Mouse (Mus musculus): ENCODE results near the gene Stradb. TPM values are rescaled to one million over a fixed set of nuclear protein-coding genes. Genes with fewer than 3 reads are reported as not detected.

Gene Stradb
- total and polyA plus RNA-seq, 2 experiments from 2014 or later = 33.0 to 95.5 TPM

DNA sequence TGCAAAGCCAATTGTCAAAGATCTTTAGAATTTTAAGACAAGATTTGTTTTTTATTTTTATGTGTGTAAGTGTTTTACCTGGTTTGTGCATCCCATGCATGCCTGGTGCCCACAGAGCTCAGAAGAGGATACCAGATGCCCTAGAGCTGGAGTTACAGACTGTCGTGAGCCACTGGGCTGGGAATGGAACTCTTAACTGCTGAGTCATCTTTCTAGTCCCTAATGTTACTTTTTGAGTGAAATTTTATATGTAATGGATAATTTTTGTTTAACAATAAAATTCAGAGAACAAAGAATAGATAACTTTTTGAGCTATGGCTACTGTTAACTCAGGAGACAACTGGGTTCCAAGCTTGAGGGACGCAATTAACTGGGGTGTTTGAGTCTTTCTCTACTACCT is 13.6 kb upstream of the Stradb start:
- DNase-seq (ENCODE audit: low spot score) = no peak
- H3K4me2 ChIP-seq (ENCODE audit: low read depth, low read length) = no peak overlapping the region
- no peak for ATAC-seq
- no peak overlapping the region for H3K27ac ChIP-seq
- no peaks in the 10 kb centered on the region for H3K9me3 ChIP-seq (ENCODE audit: low read length)
- no peak overlapping the region for H3K9ac ChIP-seq (replicated peaks; ENCODE audit: low read length)
- no peaks in the 10 kb centered on the region for H3K36me3 ChIP-seq (ENCODE audit: insufficient read depth, low read length)
- H3K4me1 ChIP-seq (ENCODE audit: insufficient read depth, low read length) = no peaks in the 10 kb centered on the region
- WGBS = 80% methylated on average over 2 of the region's 2 CpGs
- no peaks in the 10 kb centered on the region for H3K27me3 ChIP-seq (ENCODE audit: insufficient read depth, low read length)
- no peak for TF ChIP-seq CTCF (IDR thresholded peaks at IDR 0.05; ENCODE audit: low read depth)
- H3K4me3 ChIP-seq (ENCODE audit: low read length) = no peak overlapping the region

DNA sequence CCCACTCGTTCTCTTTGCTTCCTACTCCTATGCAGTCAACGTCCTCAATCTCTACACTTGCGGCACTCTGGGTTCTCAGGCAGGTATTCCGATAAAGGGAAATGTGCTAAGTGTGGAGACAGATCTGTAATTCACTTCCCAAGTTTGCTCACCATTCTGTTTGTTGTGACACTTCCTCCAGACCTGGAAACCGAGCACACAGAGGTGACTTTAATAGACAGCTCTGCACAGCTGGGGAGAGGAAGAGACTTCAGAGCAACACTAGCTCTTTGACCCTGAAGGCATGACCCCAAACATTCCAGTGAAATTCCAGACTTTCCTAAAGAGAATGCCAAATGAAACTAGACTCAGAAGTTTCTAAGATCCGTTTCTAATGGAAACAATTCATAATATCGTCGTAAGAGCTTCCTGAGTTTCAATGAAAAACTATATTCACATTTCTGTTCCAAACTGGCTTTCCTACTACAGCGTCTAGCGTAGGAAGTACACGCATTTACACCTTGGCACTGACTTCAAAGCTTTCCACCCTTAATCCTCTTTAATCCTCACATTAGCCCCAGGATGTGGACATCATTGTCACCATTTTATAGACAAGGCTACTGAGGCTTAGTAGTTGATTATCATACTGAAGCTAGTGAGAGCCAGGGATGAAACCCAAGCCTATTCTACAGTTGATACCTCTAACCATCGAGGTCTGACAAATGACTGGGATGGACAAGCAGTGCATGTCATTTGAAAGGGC is 12.0 kb upstream of the Stradb start:
- no peak for DNase-seq (ENCODE audit: low spot score)
- Histone ChIP-seq H3K4me1 (ENCODE audit: insufficient read depth, low read length) (no peaks in the 10 kb centered on the region), H3K27ac (no peak overlapping the region), H3K4me3 (ENCODE audit: low read length) (no peak overlapping the region), H3K9me3 (ENCODE audit: low read length) (no peaks in the 10 kb centered on the region), H3K36me3 (ENCODE audit: insufficient read depth, low read length) (no peaks in the 10 kb centered on the region), H3K9ac (replicated peaks; ENCODE audit: low read length) (no peak overlapping the region), H3K4me2 (ENCODE audit: low read depth, low read length) (no peak overlapping the region), H3K27me3 (ENCODE audit: insufficient read depth, low read length) (no peaks in the 10 kb centered on the region)
- no peak for TF ChIP-seq CTCF (IDR thresholded peaks at IDR 0.05; ENCODE audit: low read depth)
- 60% methylated on average over 12 of the region's 12 CpGs for WGBS
- no peak for ATAC-seq

DNA sequence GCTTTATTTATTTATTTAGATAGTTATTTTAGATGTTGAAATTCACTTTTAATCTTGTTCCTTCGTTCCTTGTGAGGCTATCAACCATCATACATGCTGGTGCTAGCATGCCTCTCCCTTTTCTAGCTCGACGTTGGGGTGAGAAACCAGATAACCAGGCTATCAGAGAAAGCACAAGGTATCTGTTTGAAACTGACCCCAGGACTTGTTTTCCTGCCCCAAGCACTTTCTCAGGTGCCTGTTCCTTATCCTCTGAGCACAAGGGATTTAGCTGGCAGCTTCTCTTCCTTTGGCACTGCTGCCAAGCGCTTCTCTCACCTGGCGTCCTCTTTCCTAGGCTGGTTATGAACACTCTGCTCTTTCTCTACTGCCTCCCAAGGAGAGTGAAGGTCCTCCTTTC is 10.9 kb upstream of the Stradb start:
- no peaks in the 10 kb centered on the region for H3K9me3 ChIP-seq (ENCODE audit: low read length)
- H3K9ac ChIP-seq (replicated peaks; ENCODE audit: low read length) = no peak overlapping the region
- DNase-seq (ENCODE audit: low spot score) = no peak
- ATAC-seq = no peak
- H3K4me2 ChIP-seq (ENCODE audit: low read depth, low read length) = no peak overlapping the region
- WGBS = 87% methylated on average over 5 of the region's 5 CpGs
- H3K27ac ChIP-seq = no peak overlapping the region
- no peaks in the 10 kb centered on the region for H3K27me3 ChIP-seq (ENCODE audit: insufficient read depth, low read length)
- H3K36me3 ChIP-seq (ENCODE audit: insufficient read depth, low read length) = no peaks in the 10 kb centered on the region
- no peaks in the 10 kb centered on the region for H3K4me1 ChIP-seq (ENCODE audit: insufficient read depth, low read length)
- no peak overlapping the region for H3K4me3 ChIP-seq (ENCODE audit: low read length)
- no peak for TF ChIP-seq CTCF (IDR thresholded peaks at IDR 0.05; ENCODE audit: low read depth)

DNA sequence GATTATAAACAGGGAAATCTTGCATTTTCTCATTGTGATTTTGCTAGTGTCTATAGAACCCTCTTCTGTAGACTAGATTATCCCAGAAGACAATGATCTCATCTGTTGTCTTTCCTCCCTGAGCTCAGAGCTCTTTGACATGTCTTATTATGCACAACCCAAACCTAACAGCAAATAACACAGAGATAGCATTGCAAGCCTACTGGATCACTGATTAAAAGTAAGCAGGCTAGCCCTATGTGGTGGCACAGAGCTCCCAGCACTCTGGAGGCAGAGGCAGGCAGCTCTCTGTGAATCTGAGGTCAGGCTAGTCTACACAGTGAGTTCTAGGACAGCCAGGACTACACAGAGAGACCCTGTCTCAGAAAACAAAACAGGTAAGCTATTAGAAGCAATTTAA is 10.5 kb upstream of the Stradb start:
- H3K4me1 ChIP-seq (ENCODE audit: insufficient read depth, low read length) = no peaks in the 10 kb centered on the region
- no peak overlapping the region for H3K4me2 ChIP-seq (ENCODE audit: low read depth, low read length)
- no peak for ATAC-seq
- no peak overlapping the region for H3K4me3 ChIP-seq (ENCODE audit: low read length)
- TF ChIP-seq CTCF (IDR thresholded peaks at IDR 0.05; ENCODE audit: low read depth) = no peak
- no peak for DNase-seq (ENCODE audit: low spot score)
- no peaks in the 10 kb centered on the region for H3K27me3 ChIP-seq (ENCODE audit: insufficient read depth, low read length)
- H3K36me3 ChIP-seq (ENCODE audit: insufficient read depth, low read length) = no peaks in the 10 kb centered on the region
- no peak overlapping the region for H3K27ac ChIP-seq
- H3K9me3 ChIP-seq (ENCODE audit: low read length) = no peaks in the 10 kb centered on the region
- no peak overlapping the region for H3K9ac ChIP-seq (replicated peaks; ENCODE audit: low read length)

DNA sequence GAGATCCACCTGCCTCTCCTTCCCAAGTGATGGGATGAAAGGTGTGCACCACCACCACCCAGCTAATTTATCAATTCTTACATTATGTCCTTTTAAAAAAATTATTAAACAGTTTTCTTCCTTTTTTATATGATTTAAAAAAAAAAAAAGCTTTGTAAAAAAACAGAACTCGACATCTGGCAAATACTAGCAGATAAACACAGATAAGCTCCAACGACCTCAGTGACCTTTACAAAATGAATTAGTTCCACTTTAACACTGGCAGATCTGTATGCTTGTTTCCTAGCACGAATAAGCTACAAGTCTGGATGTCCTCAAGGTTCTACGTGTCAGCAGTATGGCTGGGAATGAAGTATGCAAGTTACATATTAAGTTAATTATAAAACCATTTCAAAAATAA is 5.8 kb upstream of the Stradb start:
- H3K9ac ChIP-seq (replicated peaks; ENCODE audit: low read length) = no peak overlapping the region
- no peaks in the 10 kb centered on the region for H3K9me3 ChIP-seq (ENCODE audit: low read length)
- H3K4me2 ChIP-seq (ENCODE audit: low read depth, low read length) = no peak overlapping the region
- 45% methylated on average over 4 of the region's 4 CpGs for WGBS
- H3K27ac ChIP-seq = no peak overlapping the region
- TF ChIP-seq CTCF (IDR thresholded peaks at IDR 0.05; ENCODE audit: low read depth) = no peak
- peaks cover 19% of the 10 kb centered on the region; the same call in 1 of the 2 replicates for H3K4me1 ChIP-seq (ENCODE audit: insufficient read depth, low read length)
- H3K27me3 ChIP-seq (ENCODE audit: insufficient read depth, low read length) = no peaks in the 10 kb centered on the region
- H3K36me3 ChIP-seq (ENCODE audit: insufficient read depth, low read length) = no peaks in the 10 kb centered on the region
- ATAC-seq (no peak), DNase-seq (ENCODE audit: low spot score) (no peak)
- H3K4me3 ChIP-seq (ENCODE audit: low read length) = no peak overlapping the region

DNA sequence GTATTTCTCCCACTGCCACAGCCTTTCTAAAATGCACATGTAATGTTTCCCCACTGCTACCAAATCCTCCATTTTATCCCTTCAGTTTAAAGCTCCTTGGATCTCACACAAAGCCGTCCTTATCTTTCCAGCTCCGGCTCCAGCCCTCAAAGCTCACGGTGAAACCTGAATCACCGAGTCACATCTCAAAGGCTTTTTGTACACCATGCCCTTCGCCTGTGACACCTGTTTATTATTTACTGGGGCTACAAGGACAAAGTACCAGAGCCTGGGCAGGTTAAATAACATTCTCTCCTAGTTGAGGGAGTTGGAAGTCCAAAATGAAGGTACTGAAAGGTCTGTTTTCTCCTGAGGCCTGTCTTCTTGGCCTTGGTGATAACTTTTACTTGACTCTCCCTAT is 3.3 kb upstream of the Stradb start:
- ATAC-seq (no peak), DNase-seq (ENCODE audit: low spot score) (no peak)
- no peaks in the 10 kb centered on the region for H3K9me3 ChIP-seq (ENCODE audit: low read length)
- no peak for TF ChIP-seq CTCF (IDR thresholded peaks at IDR 0.05; ENCODE audit: low read depth)
- WGBS = 82% methylated on average over 5 of the region's 5 CpGs
- H3K9ac ChIP-seq (replicated peaks; ENCODE audit: low read length) = no peak overlapping the region
- no peak overlapping the region for H3K4me2 ChIP-seq (ENCODE audit: low read depth, low read length)
- peaks cover 19% of the 10 kb centered on the region; the same call in 1 of the 2 replicates for H3K4me1 ChIP-seq (ENCODE audit: insufficient read depth, low read length)
- H3K27me3 ChIP-seq (ENCODE audit: insufficient read depth, low read length) = no peaks in the 10 kb centered on the region
- no peak overlapping the region for H3K4me3 ChIP-seq (ENCODE audit: low read length)
- no peak overlapping the region for H3K27ac ChIP-seq
- H3K36me3 ChIP-seq (ENCODE audit: insufficient read depth, low read length) = no peaks in the 10 kb centered on the region

DNA sequence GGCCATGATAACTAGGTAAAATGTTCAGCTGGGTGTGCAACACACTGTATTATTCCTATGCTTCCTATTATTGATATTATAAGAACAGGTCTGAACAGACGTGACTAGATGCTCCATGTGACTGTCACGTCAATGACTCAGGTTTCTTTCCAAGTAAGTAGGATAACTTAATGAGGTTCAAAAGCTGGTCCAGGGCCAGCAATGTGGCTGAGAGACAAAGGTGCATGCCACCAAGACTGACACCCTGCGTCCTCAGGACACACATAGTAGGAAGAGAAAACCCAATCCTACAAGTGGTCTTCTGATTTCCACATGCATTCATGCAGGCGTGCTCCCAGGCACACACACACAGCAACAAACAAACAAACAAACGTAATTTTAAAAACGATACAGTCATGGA is 2.2 kb upstream of the Stradb start:
- Histone ChIP-seq H3K9ac (replicated peaks; ENCODE audit: low read length) (no peak overlapping the region), H3K4me3 (ENCODE audit: low read length) (no peak overlapping the region), H3K4me2 (ENCODE audit: low read depth, low read length) (peak overlapping the region; percentile 74), H3K9me3 (ENCODE audit: low read length) (no peaks in the 10 kb centered on the region), H3K36me3 (ENCODE audit: insufficient read depth, low read length) (no peaks in the 10 kb centered on the region), H3K27ac (no peak overlapping the region), H3K4me1 (ENCODE audit: insufficient read depth, low read length) (peaks cover 19% of the 10 kb centered on the region; the same call in 1 of the 2 replicates), H3K27me3 (ENCODE audit: insufficient read depth, low read length) (no peaks in the 10 kb centered on the region)
- DNase-seq (ENCODE audit: low spot score) (no peak), ATAC-seq (no peak)
- no peak for TF ChIP-seq CTCF (IDR thresholded peaks at IDR 0.05; ENCODE audit: low read depth)
- WGBS = 82% methylated on average over 6 of the region's 6 CpGs

Measured in hindbrain, postnatal 0 days (tissue).